Mouse (Mus musculus) cerebellum, adult 2 months (tissue): ENCODE measurements at regions not wholly inside any gene's neighbourhood (a gene's known extent, or its start where the extent isn't known, plus 50 kb on each side); places are given as distances from the start of the nearest gene placed in this dataset.

Experiments
- DNase-seq, 2 experiments: peaks; one replicate each; pipeline ENCODE4 v3.0.0; 2021
- H3K27ac ChIP-seq: fragments of 200-500 bp; 2 replicates; pipeline ENCODE4 v1.5.1; 2012; ENCODE audit warnings: low read length, control low read depth, inconsistent platforms; ENCODE audit not compliant: insufficient read depth
- H3K27me3 ChIP-seq: fragments of 200-500 bp; 2 replicates; pipeline ENCODE4 v1.6.1; 2012; ENCODE audit warnings: inconsistent platforms, mild to moderate bottlenecking, low read length, moderate library complexity; ENCODE audit not compliant: control insufficient read depth, insufficient read depth
- H3K4me1 ChIP-seq: fragments of 200-500 bp; 2 replicates; pipeline ENCODE4 v1.6.1; 2011; ENCODE audit warnings: low read length; ENCODE audit not compliant: control insufficient read depth, insufficient read depth
- H3K4me3 ChIP-seq: fragments of 200-500 bp; replicated peaks from 2 replicates; pipeline ENCODE3; 2011; ENCODE audit warnings: mild to moderate bottlenecking, low read depth, low read length, control low read depth; ENCODE audit not compliant: insufficient read depth
- CTCF ChIP-seq: fragments of 200-500 bp; IDR thresholded peaks from 2 replicates; pipeline ENCODE4 v1.5.1; 2011; ENCODE audit warnings: low read depth, mild to moderate bottlenecking, control low read depth, low read length, moderate library complexity, borderline replicate concordance; ENCODE audit not compliant: insufficient read depth
- POLR2A ChIP-seq: fragments of 200-500 bp; IDR thresholded peaks from 2 replicates; pipeline ENCODE4 v1.6.1; 2011; ENCODE audit warnings: low read length, control low read depth, borderline replicate concordance; ENCODE audit not compliant: insufficient read depth
- WGBS: fragments of 180-500 bp; shearing (Covaris S2); methylation state at CpG from one replicate; pipeline ENCODE4 v1.1.7; 2018; 5-methylcytosine and 5-hydroxymethylcytosine counted together

DNA sequence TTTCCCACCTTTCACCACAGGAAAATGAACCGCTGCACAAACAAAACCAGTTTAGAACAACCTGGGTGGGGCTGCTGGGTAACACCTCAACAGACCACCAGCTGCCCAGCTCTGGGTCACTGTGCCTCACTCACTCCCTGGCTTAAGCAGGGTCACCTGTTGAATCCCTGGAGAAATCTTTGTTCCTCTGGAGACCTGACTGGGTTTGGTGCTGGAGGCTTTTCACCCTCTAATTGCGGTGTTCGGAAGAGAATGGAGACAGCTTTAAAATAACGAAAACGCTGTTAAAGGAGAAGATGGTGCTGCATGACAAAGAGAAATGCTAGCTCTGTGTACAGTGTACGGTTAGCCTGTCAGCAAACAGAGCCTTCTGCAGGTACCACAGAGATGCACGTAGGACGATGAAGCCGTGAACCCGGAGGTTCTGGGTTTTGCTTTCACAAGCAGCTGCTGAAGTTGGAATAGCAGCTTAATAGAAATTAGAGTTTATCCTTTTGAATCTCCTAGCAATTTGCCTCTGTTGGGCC, 218.6 kb upstream of the Sp4 start:
- no peak for DNase-seq
- 48% methylated on average over 10 of the region's 10 CpGs for WGBS
- H3K27ac ChIP-seq = no peak overlapping the region
- no peaks in the 10 kb centered on the region for H3K4me1 ChIP-seq
- H3K27me3 ChIP-seq = no peaks in the 10 kb centered on the region; the same call in 1 of the 2 replicates
- TF ChIP-seq CTCF (no peak), POLR2A (no peak)
- no peak overlapping the region for H3K4me3 ChIP-seq

GRCm38 (mm10) chr12:118510989-118511388, 209.7 kb upstream of the Sp4 start:
- Histone ChIP-seq H3K27ac (no peak overlapping the region), H3K27me3 (no peaks in the 10 kb centered on the region), H3K4me3 (no peak overlapping the region), H3K4me1 (no peaks in the 10 kb centered on the region)
- TF ChIP-seq CTCF (no peak), POLR2A (no peak)
- DNase-seq = no peak
- 63% methylated on average over 4 of the region's 4 CpGs for WGBS

DNA sequence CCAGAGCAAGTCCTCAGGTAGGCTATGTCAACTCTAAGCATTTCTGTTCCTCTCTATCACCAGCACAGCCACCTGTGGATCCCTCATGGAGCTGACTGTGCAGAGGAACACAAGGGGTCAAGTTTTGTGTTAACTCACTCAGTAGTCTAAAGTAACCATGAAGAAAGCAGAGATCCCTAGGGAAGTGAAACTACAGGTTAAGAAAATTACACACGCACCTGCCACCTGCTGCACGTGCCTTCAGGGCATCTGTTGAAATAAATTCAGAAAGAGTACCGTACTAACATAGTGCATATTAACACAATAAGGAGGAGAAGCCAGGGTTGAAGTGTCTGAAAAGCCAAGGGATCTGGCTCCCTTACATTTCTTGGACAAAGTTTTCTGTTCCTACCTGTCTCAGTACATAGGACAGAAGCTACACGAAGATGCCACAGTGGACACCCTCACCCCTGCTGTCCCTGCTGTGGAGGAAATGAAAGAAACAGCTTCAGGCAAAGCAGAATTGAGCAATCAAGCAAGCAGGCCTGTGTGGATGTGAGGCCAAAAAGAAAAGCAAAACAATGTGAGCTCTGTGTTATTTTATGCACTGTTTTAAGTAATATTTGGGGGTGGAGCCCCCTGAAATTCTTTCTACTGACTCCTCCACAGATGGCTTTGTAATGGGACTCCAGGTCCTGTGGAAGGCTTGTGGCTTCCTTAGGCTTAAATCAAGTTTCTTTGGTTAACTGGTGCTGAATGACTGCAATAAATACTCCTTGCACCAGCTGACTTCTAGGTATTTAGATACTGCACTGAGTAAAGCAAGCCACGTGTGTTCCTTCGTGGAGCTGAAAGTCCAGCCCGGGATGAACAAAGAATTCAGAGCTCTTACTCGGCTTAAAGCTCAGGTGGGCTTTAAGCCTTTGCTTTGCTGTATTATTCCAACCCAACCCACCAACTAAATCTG, 208.0 kb upstream of the Sp4 start:
- no peak overlapping the region for H3K4me3 ChIP-seq
- TF ChIP-seq POLR2A (no peak), CTCF (no peak)
- DNase-seq = no peak
- no peaks in the 10 kb centered on the region for H3K27me3 ChIP-seq
- no peaks in the 10 kb centered on the region for H3K4me1 ChIP-seq
- 79% methylated on average over 8 of the region's 8 CpGs for WGBS
- no peak overlapping the region for H3K27ac ChIP-seq

GRCm38 (mm10) chr12:118500392-118500791, 199.2 kb upstream of the Sp4 start:
- H3K27me3 ChIP-seq = no peaks in the 10 kb centered on the region
- DNase-seq = no peak
- no peaks in the 10 kb centered on the region for H3K4me1 ChIP-seq
- 79% methylated on average over 5 of the region's 5 CpGs for WGBS
- H3K4me3 ChIP-seq = no peak overlapping the region
- no peak for TF ChIP-seq CTCF
- no peak for TF ChIP-seq POLR2A
- H3K27ac ChIP-seq = no peak overlapping the region

GRCm38 (mm10) chr12:118488038-118488437, 186.8 kb upstream of the Sp4 start:
- Histone ChIP-seq H3K4me3 (no peak overlapping the region), H3K27me3 (no peaks in the 10 kb centered on the region), H3K27ac (no peak overlapping the region), H3K4me1 (no peaks in the 10 kb centered on the region)
- TF ChIP-seq CTCF (no peak), POLR2A (no peak)
- no peak for DNase-seq
- WGBS = 90% methylated on average over 5 of the region's 5 CpGs

DNA sequence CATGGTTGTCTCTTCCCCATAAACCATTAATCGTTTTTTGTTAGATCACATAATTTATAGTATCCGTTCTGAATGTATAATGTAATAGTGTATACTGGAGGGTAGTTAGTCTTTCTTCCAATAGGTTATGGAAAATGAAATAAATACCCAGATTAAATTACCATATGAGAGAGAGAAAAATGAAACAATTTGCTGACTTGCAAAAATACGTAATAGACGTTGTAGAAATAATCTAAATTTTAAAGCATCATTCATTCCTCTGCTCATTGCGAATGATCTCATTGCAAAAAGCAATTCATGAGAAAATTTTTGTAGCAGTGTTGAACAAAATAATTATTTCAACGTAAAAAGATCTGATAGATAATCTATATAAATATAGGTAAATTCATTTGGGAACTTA, 185.2 kb upstream of the Sp4 start:
- Histone ChIP-seq H3K27me3 (no peaks in the 10 kb centered on the region), H3K4me1 (no peaks in the 10 kb centered on the region), H3K27ac (no peak overlapping the region), H3K4me3 (no peak overlapping the region)
- DNase-seq = no peak
- TF ChIP-seq POLR2A (no peak), CTCF (no peak)
- WGBS = 76% methylated on average over 6 of the region's 6 CpGs

- H3K27me3 ChIP-seq = no peaks in the 10 kb centered on the region
- H3K4me3 ChIP-seq = no peak overlapping the region
- 62% methylated on average over 2 of the region's 2 CpGs for WGBS
- no peak for DNase-seq
- no peak overlapping the region for H3K27ac ChIP-seq
- H3K4me1 ChIP-seq = no peaks in the 10 kb centered on the region
- TF ChIP-seq CTCF = no peak
- TF ChIP-seq POLR2A = no peak
These were observed 180.1 kb upstream of the Sp4 start for GRCm38 (mm10) chr12:118481347-118481746.

GRCm38 (mm10) chr12:118474732-118475131, 173.5 kb upstream of the Sp4 start:
- H3K27me3 ChIP-seq = no peaks in the 10 kb centered on the region
- no peak overlapping the region for H3K4me3 ChIP-seq
- TF ChIP-seq CTCF (no peak), POLR2A (no peak)
- no peak for DNase-seq
- WGBS = 35% methylated on average over 3 of the region's 3 CpGs
- H3K4me1 ChIP-seq = no peaks in the 10 kb centered on the region
- no peak overlapping the region for H3K27ac ChIP-seq
